Mouse (Mus musculus) kidney, adult 18-20 months (tissue): ENCODE data around the gene Sycp2l.
"Not testable (repeated sequence)": the region's sequence is repeated elsewhere in the genome, so short reads cannot be mapped to it uniquely, and the experiment has no call there.

Experiments used
- DNase-seq: peaks from one replicate; pipeline ENCODE4 v3.0.0; 2021

Gene Sycp2l

DNA sequence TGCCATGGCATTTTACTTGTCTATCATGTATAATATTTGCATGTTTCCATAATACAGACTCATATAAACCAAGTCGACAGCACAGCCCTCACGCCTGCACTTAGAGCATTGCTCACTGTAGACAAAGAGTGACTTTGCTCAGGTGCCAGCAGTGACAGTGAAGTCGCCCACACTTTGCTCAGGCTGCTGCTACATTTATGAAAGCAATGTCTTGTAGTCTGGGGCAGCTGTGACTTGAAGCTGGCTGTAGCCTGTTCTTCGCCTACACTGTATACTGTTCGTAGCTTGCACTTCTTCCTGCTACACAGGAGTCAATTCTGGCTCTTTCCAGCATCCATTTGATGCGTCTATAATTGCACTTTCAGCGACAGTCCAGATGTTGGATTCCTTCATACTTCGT, 15.0 kb downstream of the Sycp2l start:
- no peak for DNase-seq

DNA sequence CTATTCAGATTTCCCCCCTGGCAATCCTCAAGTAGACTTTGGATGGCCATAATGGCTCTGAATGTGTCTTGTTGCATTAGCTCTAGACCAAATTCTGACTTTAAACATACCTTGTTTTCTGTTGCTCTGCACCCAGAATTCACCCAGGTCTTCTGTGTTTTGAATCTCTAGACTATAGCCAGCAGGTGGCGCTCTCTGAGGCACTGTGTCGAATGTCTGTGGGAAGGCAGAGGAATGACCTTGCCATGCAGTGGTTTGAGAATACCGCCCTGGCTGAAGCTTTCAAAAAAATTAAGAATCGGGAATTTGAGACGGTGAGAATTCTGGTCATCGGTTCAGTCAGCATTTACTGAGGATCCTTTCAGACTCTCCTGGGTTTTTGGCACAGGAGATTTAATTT, 20.8 kb downstream of the Sycp2l start:
- peak; percentile 70 for DNase-seq

DNA sequence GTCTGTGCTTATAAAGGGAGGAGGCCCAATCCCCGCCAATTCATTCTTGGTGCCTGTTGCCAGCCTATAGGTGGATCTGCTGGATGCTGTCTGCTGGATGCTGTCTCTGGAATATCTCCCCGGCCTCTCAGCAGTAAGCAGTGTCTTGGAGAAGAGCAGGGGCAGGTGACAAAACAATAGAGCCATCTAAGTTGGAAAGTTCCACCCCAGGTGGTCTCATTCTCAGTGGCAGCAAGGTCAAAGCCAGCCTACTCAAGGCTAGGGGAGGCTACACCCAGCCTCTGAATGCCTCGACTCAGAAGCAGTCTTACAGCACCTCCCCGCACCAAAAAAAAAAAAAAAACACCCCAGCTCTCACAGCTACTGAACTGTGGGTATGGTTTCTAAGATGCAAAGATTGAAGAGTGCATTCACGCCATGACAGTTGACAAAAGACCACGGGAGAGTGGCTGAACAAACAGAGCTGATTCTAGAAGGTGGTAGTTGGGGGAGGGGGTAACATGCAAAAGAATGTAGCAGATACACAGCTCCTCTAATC, 31.4 kb downstream of the Sycp2l start:
- no peak for DNase-seq

DNA sequence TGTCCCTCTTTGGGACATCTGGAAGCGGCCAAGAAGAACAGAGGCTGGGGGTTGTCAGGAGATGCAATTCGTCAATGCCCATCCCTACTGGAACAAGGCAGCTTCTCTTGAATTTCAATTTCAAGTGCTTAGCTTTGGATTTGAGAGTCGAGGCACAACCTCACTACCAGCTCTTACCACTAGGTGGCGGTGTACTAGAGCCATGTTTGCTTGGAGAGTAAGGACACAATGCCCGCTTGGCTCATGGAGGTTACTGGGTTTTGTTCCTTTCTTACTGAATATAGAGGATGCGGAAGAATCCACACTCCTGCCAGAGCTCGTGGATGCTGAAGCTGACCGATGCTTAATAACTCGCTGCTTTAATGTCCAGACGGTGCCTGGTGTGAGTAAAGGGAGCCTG, 32.2 kb downstream of the Sycp2l start:
- DNase-seq = peak; percentile 75

DNA sequence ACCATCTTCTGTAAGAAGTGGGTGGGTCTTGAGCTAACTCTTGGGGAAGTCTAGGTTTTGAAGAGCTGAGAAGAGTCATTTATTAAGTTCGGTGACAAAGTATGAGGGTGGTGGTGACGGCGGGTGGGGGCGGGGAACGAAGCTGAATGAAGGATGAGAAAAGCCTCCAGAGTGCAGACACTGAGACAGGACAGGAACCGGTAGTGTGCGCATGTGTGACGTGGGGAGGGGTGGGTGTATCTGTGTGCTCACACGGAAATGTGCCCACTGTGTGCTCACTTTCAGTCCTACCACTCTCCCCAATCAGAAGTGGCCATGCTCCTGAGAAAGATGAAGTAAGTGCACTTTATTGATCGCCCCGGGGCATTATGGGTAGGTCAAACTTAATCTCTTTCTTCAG, 39.0 kb downstream of the Sycp2l start:
- DNase-seq = no peak

DNA sequence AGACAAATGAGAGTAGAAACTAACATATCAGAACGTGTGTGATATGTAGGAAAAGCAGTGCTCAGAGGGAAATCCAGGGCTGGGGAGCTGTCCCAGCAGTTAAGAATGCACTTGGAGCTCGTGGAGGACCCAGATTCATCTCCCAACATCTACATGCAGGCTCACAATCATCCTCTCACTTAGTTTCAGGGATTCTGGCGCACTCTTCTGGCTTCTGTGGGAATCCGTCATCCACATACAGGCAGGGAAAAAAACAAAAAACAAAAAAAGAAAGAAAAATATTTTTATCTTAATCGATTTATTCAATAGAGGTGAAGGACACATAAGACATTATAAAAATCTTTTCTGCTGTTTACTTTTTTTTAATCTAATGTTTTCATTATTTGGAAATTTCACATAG, 44.3 kb downstream of the Sycp2l start:
- DNase-seq = no peak

DNA sequence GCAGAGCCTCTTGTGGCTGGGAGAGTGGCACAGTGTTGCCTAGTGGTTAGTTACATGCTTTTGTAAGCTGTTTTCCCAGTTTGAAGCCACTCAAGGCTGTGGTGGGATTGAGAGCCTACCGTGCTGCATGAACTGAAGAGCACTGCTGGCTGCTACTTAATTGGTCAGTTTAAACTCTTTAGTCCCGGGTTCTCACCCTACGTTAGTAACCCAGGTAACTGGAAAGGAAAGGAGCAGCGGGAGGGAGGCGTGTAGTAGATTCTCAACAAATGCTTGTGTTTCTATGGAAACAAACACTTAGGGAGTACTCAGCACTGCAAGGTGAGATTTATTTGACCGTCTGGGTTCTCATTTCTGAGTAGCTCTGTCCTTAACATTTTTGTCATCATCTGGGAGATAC, 73.8 kb downstream of the Sycp2l start:
- no peak for DNase-seq

DNA sequence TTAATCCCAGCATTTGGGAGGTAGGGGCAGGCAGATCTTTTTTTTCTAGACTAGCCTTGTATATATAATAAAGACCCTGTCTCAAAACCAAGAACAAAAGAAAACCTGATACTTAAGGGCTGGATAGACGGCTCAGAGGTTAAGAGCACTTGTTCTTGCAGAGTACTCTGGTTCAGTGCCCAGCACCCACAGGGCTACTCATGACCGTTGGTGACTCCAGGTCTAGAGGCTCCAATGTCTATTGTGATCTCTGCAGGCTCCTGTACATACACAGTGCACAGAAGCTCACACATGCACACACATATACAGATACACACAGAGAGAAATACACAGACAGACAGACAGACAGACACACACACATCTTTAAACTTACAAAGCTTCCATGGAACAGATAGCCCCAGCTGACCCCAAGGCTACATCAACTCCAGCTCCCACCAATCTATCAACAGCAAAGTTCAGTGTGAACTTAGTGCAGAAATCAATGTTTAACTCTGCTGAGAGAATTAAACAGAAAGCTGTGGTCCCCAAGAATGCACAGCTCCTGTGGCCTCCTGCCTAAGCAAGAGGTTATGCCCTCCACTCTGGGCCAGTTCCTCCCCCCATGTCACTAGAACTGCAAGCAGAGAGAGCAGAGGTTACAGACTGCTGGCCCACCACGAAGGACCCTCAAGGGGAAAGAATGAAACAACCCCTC, 81.7 kb downstream of the Sycp2l start:
- DNase-seq = no peak

DNA sequence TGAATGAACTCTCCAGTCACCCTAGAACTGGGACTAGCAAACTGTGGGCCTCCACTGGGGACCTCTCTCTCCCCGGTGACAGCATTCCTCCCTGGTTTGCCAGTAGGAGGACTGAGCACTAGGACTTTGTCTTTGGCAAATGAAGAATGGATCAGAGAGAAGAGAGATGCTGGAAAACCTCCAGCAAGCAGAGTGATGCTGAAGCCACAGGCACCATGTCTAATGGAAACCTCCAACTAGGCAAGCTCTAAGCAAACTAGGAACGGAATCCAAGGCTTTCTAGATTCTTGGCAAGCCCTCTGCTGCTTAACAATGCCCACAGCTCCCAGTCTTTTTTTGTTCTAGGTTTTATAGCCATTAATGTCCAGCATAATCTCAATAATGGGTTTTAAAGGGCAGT, 86.8 kb downstream of the Sycp2l start:
- DNase-seq = no peak

DNA sequence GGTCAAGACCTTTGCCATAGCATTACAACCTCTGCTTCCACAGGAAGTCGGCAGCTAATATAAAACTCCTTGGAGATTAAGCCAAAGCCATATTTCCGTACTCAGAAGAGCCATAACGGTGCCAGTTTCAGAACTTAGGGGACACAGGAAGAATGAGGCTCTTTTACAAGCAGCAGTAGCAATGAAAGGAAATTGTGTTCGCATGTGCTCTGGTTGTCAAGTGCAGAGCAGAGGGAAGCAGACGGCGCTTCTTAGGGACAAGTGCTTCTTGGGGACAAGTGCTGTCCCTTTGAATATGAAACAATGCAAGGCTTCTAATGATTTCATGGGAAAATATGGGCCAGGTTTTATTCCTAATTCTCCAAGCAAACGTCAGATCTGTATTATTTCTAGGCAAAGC, 89.2 kb downstream of the Sycp2l start:
- no peak for DNase-seq

DNA sequence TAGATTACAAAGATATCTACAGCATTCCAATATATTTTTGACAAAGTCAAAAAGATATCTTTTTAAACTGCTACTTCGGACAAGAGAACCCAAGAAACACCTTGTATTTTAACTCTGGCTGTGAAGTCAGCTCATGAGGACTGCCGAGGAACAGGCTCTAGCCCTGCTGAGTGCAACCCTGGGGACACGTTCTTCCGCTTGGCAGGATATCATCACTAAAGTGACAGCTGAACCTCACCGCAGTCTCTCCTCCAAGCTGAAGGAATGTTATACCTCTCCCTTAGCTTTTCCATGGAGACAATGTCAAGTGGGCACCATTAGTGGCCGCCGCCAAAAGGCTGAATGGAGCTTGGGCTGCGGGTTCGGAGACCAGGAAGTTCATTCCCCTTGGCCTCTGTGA, 89.6 kb downstream of the Sycp2l start:
- no peak for DNase-seq

DNA sequence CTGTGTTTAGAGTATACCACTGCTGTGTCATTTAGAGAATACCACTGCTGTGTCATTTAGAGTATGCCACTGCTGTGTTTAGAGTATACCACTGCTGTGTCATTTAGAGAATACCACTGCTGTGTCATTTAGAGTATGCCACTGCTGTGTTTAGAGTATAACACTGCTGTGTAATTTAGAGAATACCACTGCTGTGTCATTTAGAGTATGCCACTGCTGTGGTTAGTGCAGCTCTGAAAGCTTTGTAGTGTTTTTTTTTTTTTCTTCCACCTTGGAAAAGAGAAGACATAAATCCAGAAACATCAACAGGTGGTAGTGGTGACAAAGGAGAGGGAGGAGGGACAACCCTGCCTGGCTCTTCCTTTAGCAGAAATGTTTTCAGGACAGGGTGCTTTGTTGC, 91.5 kb downstream of the Sycp2l start:
- not testable (repeated sequence) for DNase-seq

DNA sequence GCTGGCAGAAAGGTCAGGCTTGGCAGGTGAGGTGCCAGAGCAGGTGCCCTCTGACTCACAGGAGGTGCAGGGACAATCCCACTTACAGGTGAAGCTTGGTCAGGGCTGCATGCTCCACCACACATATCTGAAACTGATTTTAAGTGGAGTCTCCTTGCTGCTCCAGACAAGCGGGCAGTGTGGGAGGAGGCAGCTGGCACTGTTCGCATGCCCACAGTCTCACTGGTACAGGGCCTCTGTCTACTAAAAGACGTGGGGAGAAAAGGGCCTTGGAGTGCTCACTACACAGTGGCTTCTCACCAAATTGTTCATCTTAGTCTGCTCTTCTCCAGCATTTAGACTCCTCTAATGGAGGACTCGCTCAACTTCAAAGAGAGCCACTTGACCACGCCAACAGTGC, 92.1 kb downstream of the Sycp2l start:
- DNase-seq = no peak

DNA sequence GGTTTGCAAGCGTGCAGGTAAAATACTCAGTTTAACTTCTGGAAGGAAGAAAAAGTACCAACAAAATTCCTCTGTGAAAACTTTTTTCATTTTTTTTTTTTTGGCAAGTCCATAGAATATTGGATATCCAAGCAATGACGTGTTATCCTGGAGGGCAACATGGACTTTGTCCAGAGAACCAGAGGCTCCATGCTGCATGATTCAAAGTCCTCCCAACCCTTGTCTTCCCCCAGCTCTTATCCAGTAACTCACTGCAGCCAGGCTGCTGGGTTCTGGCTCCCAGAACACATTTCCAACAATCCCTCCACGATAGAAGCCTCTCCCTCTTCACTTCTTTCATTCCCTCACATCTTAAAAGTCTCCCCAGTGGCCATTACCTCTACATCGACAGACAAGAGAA, 97.2 kb downstream of the Sycp2l start:
- DNase-seq = no peak

DNA sequence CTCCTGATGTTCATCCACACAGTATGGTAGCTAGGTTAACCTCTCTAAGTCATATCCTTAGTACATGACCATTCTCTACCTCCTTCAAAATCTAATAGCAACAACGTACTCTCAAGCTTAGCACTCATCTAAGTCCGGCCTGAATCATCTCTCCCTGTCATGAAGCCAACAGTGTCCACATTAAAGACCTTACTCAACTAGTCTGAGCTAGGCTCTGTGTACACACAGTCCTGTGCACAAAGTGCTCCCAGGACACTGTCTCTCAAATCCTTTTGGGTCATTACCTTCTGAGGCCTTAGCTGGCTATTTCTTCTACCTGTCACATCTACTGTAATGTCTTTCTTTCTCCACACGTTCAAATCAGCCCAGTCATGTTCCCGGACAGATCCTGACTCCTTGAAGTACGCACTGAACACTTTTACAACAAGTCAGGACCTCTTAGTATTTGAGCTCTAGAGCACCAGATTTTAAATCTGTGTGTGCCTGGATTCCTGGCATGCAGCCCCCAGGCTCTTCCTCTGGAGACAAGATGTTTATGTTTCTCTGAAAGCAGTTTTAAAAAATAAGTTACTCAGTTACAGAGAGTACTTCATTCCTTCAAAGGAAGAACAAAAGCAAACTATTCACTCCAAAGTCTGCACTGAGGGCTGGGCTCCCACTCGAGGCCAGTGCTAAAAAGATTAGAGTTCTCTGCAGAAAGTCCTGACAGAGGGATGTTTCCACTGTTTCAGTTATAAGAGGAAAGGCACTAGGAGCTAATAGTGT, 98.6 kb downstream of the Sycp2l start:
- DNase-seq = peak; percentile 29

DNA sequence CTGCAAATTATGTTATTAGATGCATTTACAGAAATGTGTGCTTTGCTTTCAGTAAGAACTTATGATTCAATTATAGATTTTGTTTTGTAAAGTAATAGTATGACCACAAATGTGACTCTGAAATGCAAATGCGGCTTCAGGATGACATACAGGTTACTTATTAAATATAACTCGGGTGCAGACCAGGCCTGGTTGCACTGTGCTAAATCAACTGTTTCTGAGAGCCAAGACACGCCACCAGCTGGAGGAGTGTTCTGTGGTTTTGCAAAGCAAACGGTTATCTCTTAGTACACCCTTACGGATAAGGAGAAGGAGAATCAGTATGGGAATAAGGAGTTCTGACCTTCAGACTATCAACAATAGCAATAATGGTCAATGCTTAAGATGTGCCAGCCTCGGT, 101.6 kb downstream of the Sycp2l start:
- DNase-seq = no peak

DNA sequence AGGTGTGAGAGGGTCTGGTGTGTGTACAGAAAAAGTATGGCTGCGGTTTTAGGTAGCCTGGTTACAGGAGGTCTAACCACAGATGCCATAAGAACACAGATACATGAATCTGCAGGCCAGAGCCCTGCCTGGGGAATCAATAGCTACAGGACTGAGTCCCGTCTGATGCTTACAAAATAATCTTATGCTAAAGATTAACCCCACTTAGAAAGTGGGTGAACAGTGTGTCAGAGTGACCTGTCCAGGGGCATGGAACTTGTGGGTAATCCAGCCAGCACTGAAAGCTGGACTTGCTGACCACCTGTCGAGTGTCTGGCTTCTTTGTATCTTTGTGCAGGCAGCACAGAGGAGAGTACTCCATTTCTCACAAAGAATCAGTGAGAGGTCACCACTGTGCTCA, 102.1 kb downstream of the Sycp2l start:
- DNase-seq = no peak

DNA sequence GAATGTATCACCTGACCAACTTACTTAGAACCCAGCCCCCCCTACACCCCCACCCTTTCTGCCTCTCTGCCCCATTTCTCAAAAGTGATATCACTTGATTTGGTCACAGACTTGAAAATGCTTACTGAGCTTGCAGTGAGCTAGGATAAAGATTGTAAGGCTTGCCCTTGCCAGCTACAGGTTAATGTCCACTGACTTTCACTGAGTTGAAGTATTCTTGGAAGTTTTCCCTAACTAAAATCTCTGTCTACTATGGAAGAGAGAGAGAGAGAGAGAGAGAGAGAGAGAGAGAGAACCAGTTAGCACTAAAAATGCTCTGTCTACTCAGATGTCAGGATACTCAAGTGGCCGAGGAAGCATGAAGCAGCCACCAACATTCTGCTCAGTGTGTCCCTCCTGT, 104.9 kb downstream of the Sycp2l start:
- peak; percentile 24 for DNase-seq

DNA sequence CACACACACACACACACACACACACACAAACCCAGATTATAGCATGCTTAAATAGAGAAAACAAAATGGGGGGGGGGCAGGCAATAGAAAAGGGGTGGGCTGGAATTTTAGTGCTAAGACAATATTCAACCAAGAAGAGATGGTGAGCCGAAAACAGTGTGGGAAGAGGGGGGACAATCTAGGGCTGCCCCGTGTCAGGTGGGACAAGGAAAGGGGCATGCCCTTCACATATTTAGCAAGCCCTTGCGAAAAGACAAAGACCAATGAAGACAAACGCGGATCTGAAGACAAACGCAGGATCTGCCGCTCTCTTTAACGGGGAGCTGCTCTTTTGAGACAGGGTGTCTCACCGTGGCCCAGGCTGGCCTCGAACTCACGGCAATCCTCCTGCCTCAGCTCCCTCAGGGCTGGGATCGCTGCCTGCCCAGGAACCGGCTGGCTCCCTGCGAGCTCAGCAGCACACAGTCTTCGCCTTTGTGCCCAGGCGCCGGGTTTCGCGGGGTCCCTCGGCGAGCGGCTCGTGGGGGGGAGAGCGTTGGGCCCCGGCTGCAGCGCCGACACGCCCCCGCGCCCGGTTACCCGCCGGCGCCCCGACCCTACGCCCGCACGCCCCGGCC, 105.7 kb downstream of the Sycp2l start:
- peak; percentile 48 for DNase-seq

DNA sequence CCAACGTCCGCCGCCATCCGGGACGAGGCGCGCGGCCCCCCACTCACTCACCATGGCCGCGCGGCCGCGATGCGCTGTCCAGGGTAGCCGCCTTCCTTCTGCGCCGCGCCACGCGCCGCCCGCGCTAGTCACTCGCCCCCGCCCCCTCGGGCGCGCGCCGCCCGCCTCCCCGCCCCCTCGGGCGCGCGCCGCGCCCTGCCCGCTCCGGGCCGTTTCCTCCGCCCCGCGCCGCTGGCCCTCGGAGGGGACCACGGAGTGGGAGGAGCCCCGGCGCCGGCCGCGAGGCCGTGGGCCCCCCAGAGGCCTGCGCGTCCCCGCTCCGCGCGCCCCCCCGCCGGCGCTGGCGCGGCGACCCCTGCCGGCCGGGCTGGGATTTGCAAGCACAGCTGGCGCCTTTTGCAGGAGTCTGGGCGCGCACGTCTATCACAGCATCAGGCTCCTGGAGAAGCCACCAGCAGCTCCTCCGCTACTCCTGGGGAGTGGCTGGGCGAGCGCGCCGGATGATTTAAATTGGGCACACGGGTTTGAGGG, 106.3 kb downstream of the Sycp2l start, which contains the start of gene Elovl2:
Elovl2 (minus strand) TSS at position 102 of the 531 bp plus-strand sequence.
- DNase-seq = peak; percentile 72
